Mouse (Mus musculus) inflammation-experienced regulatory T-cells, adult 6 months (primary cell): ENCODE measurements around the gene 2810408A11Rik. TPM values are rescaled to one million over a fixed set of nuclear protein-coding genes. Genes with fewer than 3 reads are reported as not detected.
A peak's percentile ranks its signal among the peaks of the same experiment; 100 is the strongest.

ENCODE experiments used
- ATAC-seq: one replicate; pipeline ENCODE4 v1.8.0; 2017
- polyA plus RNA-seq, 3 experiments: library from polyadenylated mRNA; unstranded; fragments of 100-300 nt; shearing (Covaris generic); gene quantifications; one replicate each; pipeline ENCODE4 v1.2.1; 2017

Gene 2810408A11Rik
- polyA plus RNA-seq, 3 experiments from 2014 or later = 0.39 to 0.98 (median 0.63) TPM

GRCm38 (mm10) chr11:69912716-69913530 lies 12.1 kb upstream of the 2810408A11Rik start:
- ATAC-seq = no peak

- ATAC-seq = no peak
Measured at GRCm38 (mm10) chr11:69911701-69912100, 10.9 kb upstream of the 2810408A11Rik start.

- no peak for ATAC-seq
Measured at GRCm38 (mm10) chr11:69910781-69911560, 10.2 kb upstream of the 2810408A11Rik start.

GRCm38 (mm10) chr11:69910177-69910576 lies 9.4 kb upstream of the 2810408A11Rik start:
- ATAC-seq = no peak

GRCm38 (mm10) chr11:69909174-69909573 lies 8.4 kb upstream of the 2810408A11Rik start:
- ATAC-seq = no peak

- no peak for ATAC-seq
Measured at GRCm38 (mm10) chr11:69908645-69909044, 7.9 kb upstream of the 2810408A11Rik start.

GRCm38 (mm10) chr11:69904311-69904710 lies 3.5 kb upstream of the 2810408A11Rik start:
- no peak for ATAC-seq

- no peak for ATAC-seq
Measured at GRCm38 (mm10) chr11:69902972-69903371, 2.2 kb upstream of the 2810408A11Rik start.

GRCm38 (mm10) chr11:69901993-69902392 lies 1.2 kb upstream of the 2810408A11Rik start:
- no peak for ATAC-seq

GRCm38 (mm10) chr11:69901406-69901846 lies 639 bp upstream of the 2810408A11Rik start:
- ATAC-seq = peak; percentile 70

- no peak for ATAC-seq
Measured at GRCm38 (mm10) chr11:69899870-69900269, 917 bp downstream of the 2810408A11Rik start.

GRCm38 (mm10) chr11:69895291-69895690 lies 5.5 kb downstream of the 2810408A11Rik start, which contains the start of gene Acap1:
Gene Acap1, minus strand, starts transcription at chr11:69895539.
- ATAC-seq = peak; percentile 64

- ATAC-seq = peak; percentile 92
Measured at GRCm38 (mm10) chr11:69894671-69895070, 6.1 kb downstream of the 2810408A11Rik start.

- ATAC-seq = no peak
Measured at GRCm38 (mm10) chr11:69891482-69891881, 9.3 kb downstream of the 2810408A11Rik start.

- no peak for ATAC-seq
Measured at GRCm38 (mm10) chr11:69886907-69887635, 13.7 kb downstream of the 2810408A11Rik start.

GRCm38 (mm10) chr11:69884663-69885062 lies 16.1 kb downstream of the 2810408A11Rik start:
- no peak for ATAC-seq

- no peak for ATAC-seq
Measured at GRCm38 (mm10) chr11:69884240-69884639, 16.5 kb downstream of the 2810408A11Rik start.

GRCm38 (mm10) chr11:69883527-69884151 lies 17.1 kb downstream of the 2810408A11Rik start:
- ATAC-seq = no peak

GRCm38 (mm10) chr11:69883066-69883465 lies 17.7 kb downstream of the 2810408A11Rik start:
- no peak for ATAC-seq

- ATAC-seq = no peak
Measured at GRCm38 (mm10) chr11:69881787-69882670, 18.8 kb downstream of the 2810408A11Rik start.
